Mouse (Mus musculus) left cerebral cortex, adult 9 months (tissue): ENCODE results near the gene Ifitm2.

Experiments used
- DNase-seq, 2 experiments: peaks; one replicate each; pipeline ENCODE4 v3.0.0; 2022; ENCODE audit warnings: low spot score in 2 of 2

The Ifitm2 gene

GRCm38 (mm10) chr7:140905642-140906081 is 50.1 kb downstream of the Ifitm2 start:
- DNase-seq: no peak
